Mouse (Mus musculus) bone marrow macrophage, adult 2 months (primary cell): ENCODE data around the gene Exoc6.

Experiments
- CTCF ChIP-seq: IDR thresholded peaks from 2 replicates; pipeline ENCODE4 v1.5.1; 2012; ENCODE audit warnings: low read depth, mild to moderate bottlenecking, low read length, moderate library complexity
- POLR2A ChIP-seq: IDR thresholded peaks from 2 replicates; pipeline ENCODE4 v1.6.1; 2012; ENCODE audit warnings: mild to moderate bottlenecking, low read depth, low read length, borderline replicate concordance

- TF ChIP-seq POLR2A: no peak
- TF ChIP-seq CTCF: no peak
Observed at GRCm38 (mm10) chr19:37695146-37695545, 144.9 kb downstream of the Exoc6 start.
